Comparison of ENCODE assay signal across 27 mouse cellular contexts in the genomic region with DNA sequence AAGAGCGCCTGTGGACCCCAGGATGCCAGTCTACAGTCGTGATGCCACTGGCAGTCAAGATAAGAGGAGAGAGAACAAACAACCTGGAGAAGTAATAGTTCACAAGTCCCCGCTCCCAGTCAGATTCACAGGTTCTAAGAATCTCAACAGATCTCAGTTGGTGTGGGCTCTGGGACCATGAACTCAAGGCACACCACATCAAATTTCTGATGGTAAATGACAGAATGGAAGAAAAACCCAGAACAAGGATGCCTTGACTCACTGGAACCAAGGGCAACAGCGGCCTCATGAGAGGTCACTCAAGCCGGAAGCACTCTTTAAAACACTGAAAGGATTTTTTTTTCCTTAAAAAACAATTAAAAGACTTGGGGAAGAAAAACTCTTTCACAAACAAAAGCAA.
"Had no signal": no experiment of that assay in that cellular context is flagged by ENCODE, and none has a peak within 500 bp of the region (broad histone marks: within the 10 kb centered on the region; RNA-seq: fewer than 3 reads in every experiment).

No protein-coding gene starts in this region.

- ATAC-seq: forebrain, embryonic 13.5 days; forebrain, embryonic 14.5 days; forebrain, embryonic 15.5 days; forebrain, embryonic 16.5 days; forebrain, postnatal 0 days had no signal

- H3K9ac ChIP-seq: embryonic facial prominence, embryonic 12.5 days; embryonic facial prominence, embryonic 13.5 days; embryonic facial prominence, embryonic 15.5 days; forebrain, embryonic 12.5 days; forebrain, embryonic 13.5 days; forebrain, embryonic 15.5 days; forebrain, postnatal 0 days had no signal

- H3K4me2 ChIP-seq: embryonic facial prominence, embryonic 12.5 days; embryonic facial prominence, embryonic 13.5 days; embryonic facial prominence, embryonic 15.5 days; forebrain, embryonic 12.5 days; forebrain, embryonic 13.5 days; forebrain, embryonic 15.5 days had no signal

- H3K9me3 ChIP-seq: embryonic facial prominence, embryonic 10.5 days; embryonic facial prominence, embryonic 12.5 days; embryonic facial prominence, embryonic 13.5 days; embryonic facial prominence, embryonic 15.5 days; forebrain, embryonic 10.5 days; forebrain, embryonic 12.5 days; forebrain, embryonic 13.5 days; forebrain, embryonic 15.5 days had no signal

- H3K36me3 ChIP-seq: embryonic facial prominence, embryonic 10.5 days; embryonic facial prominence, embryonic 12.5 days; embryonic facial prominence, embryonic 13.5 days; embryonic facial prominence, embryonic 15.5 days; forebrain, embryonic 10.5 days; forebrain, embryonic 12.5 days; forebrain, embryonic 15.5 days had no signal

- DNase-seq: cerebellum, adult 8-10 months; cerebellum, adult 9-10 months; cerebellum, adult 9-11 months; cerebellum, postnatal 10 days; cerebellum, postnatal 14 days; cerebellum, postnatal 25 days; cerebellum, postnatal 36 days; embryo, embryonic 11 days; forebrain, postnatal 0 days; gastrocnemius, adult 2 months; gastrocnemius, postnatal 10 days; gastrocnemius, postnatal 14 days; gastrocnemius, postnatal 25 days; gastrocnemius, postnatal 36 days; heart, adult 18-20 months; heart, adult 2 months had no signal

- H3K27me3 ChIP-seq: embryonic facial prominence, embryonic 12.5 days; embryonic facial prominence, embryonic 13.5 days; embryonic facial prominence, embryonic 15.5 days; forebrain, embryonic 13.5 days; forebrain, embryonic 15.5 days had no signal

- H3K4me3 ChIP-seq: embryonic facial prominence, embryonic 10.5 days; embryonic facial prominence, embryonic 12.5 days; embryonic facial prominence, embryonic 13.5 days; embryonic facial prominence, embryonic 15.5 days; erythroblast, embryonic 14.5 days; forebrain, embryonic 10.5 days; forebrain, embryonic 12.5 days; forebrain, embryonic 13.5 days; forebrain, embryonic 15.5 days; gastrocnemius, adult 2 months; heart, adult 2 months had no signal

- H3K4me1 ChIP-seq: embryonic facial prominence, embryonic 10.5 days; embryonic facial prominence, embryonic 12.5 days; forebrain, embryonic 10.5 days had no signal

- H3K27ac ChIP-seq: embryonic facial prominence, embryonic 10.5 days; embryonic facial prominence, embryonic 12.5 days; embryonic facial prominence, embryonic 13.5 days; embryonic facial prominence, embryonic 15.5 days; forebrain, embryonic 10.5 days; forebrain, embryonic 12.5 days; forebrain, embryonic 13.5 days; forebrain, embryonic 15.5 days; gastrocnemius, adult 2 months; heart, adult 2 months had no signal
